Mouse (Mus musculus): ENCODE data around the gene Pygo2. TPM values are rescaled to one million over a fixed set of nuclear protein-coding genes. Genes with fewer than 3 reads are reported as not detected.
A peak's percentile ranks its signal among the peaks of the same experiment; 100 is the strongest.

The Pygo2 gene
- polyA plus RNA-seq, 1 experiment from 2014 or later, result 5.9 TPM

GRCm38 (mm10) chr3:89409701-89410100, 20.3 kb upstream of the Pygo2 start:
- peaks cover 31% of the 10 kb centered on the region for H3K36me3 ChIP-seq (replicated peaks; ENCODE audit: insufficient read depth, low read length)
- peak overlapping the region; percentile 66 for H3K27ac ChIP-seq (ENCODE audit: low read depth)
- no peak overlapping the region for H3K9ac ChIP-seq (replicated peaks)
- WGBS (ENCODE audit: insufficient replicate concordance), result 75% methylated on average over 3 of the region's 3 CpGs
- H3K4me2 ChIP-seq (ENCODE audit: low read depth, low read length), result peak overlapping the region; percentile 26; the same call in 1 of the 2 replicates
- peaks cover 18% of the 10 kb centered on the region for H3K4me1 ChIP-seq (ENCODE audit: insufficient read depth)
- no peaks in the 10 kb centered on the region for H3K9me3 ChIP-seq (ENCODE audit: low read length)
- no peak for DNase-seq
- TF ChIP-seq CTCF (IDR thresholded peaks at IDR 0.05; ENCODE audit: low read depth) (no peak), EP300 (IDR thresholded peaks at IDR 0.05; ENCODE audit: low read depth) (no peak)
- no peaks in the 10 kb centered on the region for H3K27me3 ChIP-seq (ENCODE audit: insufficient read depth, low read length)
- no peak overlapping the region for H3K4me3 ChIP-seq (ENCODE audit: low read depth, low read length)
- peak; percentile 8; the same call in 1 of the 2 replicates for ATAC-seq

GRCm38 (mm10) chr3:89410864-89411263, 19.1 kb upstream of the Pygo2 start:
- Histone ChIP-seq H3K4me2 (ENCODE audit: low read depth, low read length) (peak overlapping the region; percentile 67), H3K4me3 (ENCODE audit: low read depth, low read length) (peak overlapping the region; percentile 63), H3K9ac (replicated peaks) (peak overlapping the region; percentile 46), H3K36me3 (replicated peaks; ENCODE audit: insufficient read depth, low read length) (peaks cover 30% of the 10 kb centered on the region), H3K9me3 (ENCODE audit: low read length) (no peaks in the 10 kb centered on the region), H3K4me1 (ENCODE audit: insufficient read depth) (peaks cover 18% of the 10 kb centered on the region), H3K27ac (ENCODE audit: low read depth) (peak overlapping the region; percentile 42), H3K27me3 (ENCODE audit: insufficient read depth, low read length) (no peaks in the 10 kb centered on the region)
- no peak for DNase-seq
- no peak for ATAC-seq
- TF ChIP-seq CTCF (IDR thresholded peaks at IDR 0.05; ENCODE audit: low read depth), result no peak
- TF ChIP-seq EP300 (IDR thresholded peaks at IDR 0.05; ENCODE audit: low read depth), result no peak
- WGBS (ENCODE audit: insufficient replicate concordance), result 69% methylated on average over 10 of the region's 10 CpGs

- ATAC-seq, result peak; percentile 98
- peak within 1 kb of the TSS; percentile 67 for H3K4me2 ChIP-seq (ENCODE audit: low read depth, low read length)
- H3K4me1 ChIP-seq (ENCODE audit: insufficient read depth), result peaks cover 20% of the 10 kb centered on the region
- no peak for TF ChIP-seq CTCF (IDR thresholded peaks at IDR 0.05; ENCODE audit: low read depth)
- peak; percentile 89 for TF ChIP-seq EP300 (IDR thresholded peaks at IDR 0.05; ENCODE audit: low read depth)
- peaks cover 36% of the 10 kb centered on the region for H3K36me3 ChIP-seq (replicated peaks; ENCODE audit: insufficient read depth, low read length)
- H3K4me3 ChIP-seq (ENCODE audit: low read depth, low read length), result peak within 1 kb of the TSS; percentile 63
- 3% methylated on average over 28 of the region's 28 CpGs for WGBS (ENCODE audit: insufficient replicate concordance)
- H3K27ac ChIP-seq (ENCODE audit: low read depth), result peak within 1 kb of the TSS; percentile 70
- peak within 1 kb of the TSS; percentile 46 for H3K9ac ChIP-seq (replicated peaks)
- DNase-seq, result peak; percentile 96
- H3K27me3 ChIP-seq (ENCODE audit: insufficient read depth, low read length), result no peaks in the 10 kb centered on the region
- no peaks in the 10 kb centered on the region for H3K9me3 ChIP-seq (ENCODE audit: low read length)
Measured at GRCm38 (mm10) chr3:89411490-89412393, 18.3 kb upstream of the Pygo2 start, which contains the start of gene Flad1. Gene Flad1, minus strand, starts transcription at chr3:89411870.

- Histone ChIP-seq H3K27me3 (ENCODE audit: insufficient read depth, low read length) (no peaks in the 10 kb centered on the region), H3K4me3 (ENCODE audit: low read depth, low read length) (no peak overlapping the region), H3K4me2 (ENCODE audit: low read depth, low read length) (peak overlapping the region; percentile 96; the same call in 1 of the 2 replicates), H3K4me1 (ENCODE audit: insufficient read depth) (peaks cover 28% of the 10 kb centered on the region), H3K36me3 (replicated peaks; ENCODE audit: insufficient read depth, low read length) (peaks cover 27% of the 10 kb centered on the region), H3K9ac (replicated peaks) (no peak overlapping the region), H3K9me3 (ENCODE audit: low read length) (no peaks in the 10 kb centered on the region), H3K27ac (ENCODE audit: low read depth) (no peak overlapping the region)
- ATAC-seq (no peak), DNase-seq (no peak)
- WGBS (ENCODE audit: insufficient replicate concordance), result 97% methylated on average over 8 of the region's 8 CpGs
- no peak for TF ChIP-seq EP300 (IDR thresholded peaks at IDR 0.05; ENCODE audit: low read depth)
- no peak for TF ChIP-seq CTCF (IDR thresholded peaks at IDR 0.05; ENCODE audit: low read depth)
Measured at GRCm38 (mm10) chr3:89416158-89416557, 13.9 kb upstream of the Pygo2 start.

GRCm38 (mm10) chr3:89417131-89417530, 12.9 kb upstream of the Pygo2 start:
- H3K4me3 ChIP-seq (ENCODE audit: low read depth, low read length), result peak overlapping the region; percentile 67
- H3K4me1 ChIP-seq (ENCODE audit: insufficient read depth), result peaks cover 35% of the 10 kb centered on the region
- no peaks in the 10 kb centered on the region for H3K9me3 ChIP-seq (ENCODE audit: low read length)
- ATAC-seq, result no peak
- H3K36me3 ChIP-seq (replicated peaks; ENCODE audit: insufficient read depth, low read length), result peaks cover 27% of the 10 kb centered on the region
- TF ChIP-seq EP300 (IDR thresholded peaks at IDR 0.05; ENCODE audit: low read depth), result no peak
- no peak for TF ChIP-seq CTCF (IDR thresholded peaks at IDR 0.05; ENCODE audit: low read depth)
- no peaks in the 10 kb centered on the region for H3K27me3 ChIP-seq (ENCODE audit: insufficient read depth, low read length)
- peak overlapping the region; percentile 96 for H3K4me2 ChIP-seq (ENCODE audit: low read depth, low read length)
- no peak for DNase-seq
- H3K9ac ChIP-seq (replicated peaks), result peak overlapping the region; percentile 73
- peak overlapping the region; percentile 97; the same call in 1 of the 2 replicates for H3K27ac ChIP-seq (ENCODE audit: low read depth)
- WGBS (ENCODE audit: insufficient replicate concordance), result 16% methylated on average over 2 of the region's 2 CpGs

GRCm38 (mm10) chr3:89417840-89418169, 12.2 kb upstream of the Pygo2 start:
- Histone ChIP-seq H3K4me1 (ENCODE audit: insufficient read depth) (peaks cover 39% of the 10 kb centered on the region), H3K36me3 (replicated peaks; ENCODE audit: insufficient read depth, low read length) (peaks cover 27% of the 10 kb centered on the region), H3K27me3 (ENCODE audit: insufficient read depth, low read length) (no peaks in the 10 kb centered on the region), H3K4me3 (ENCODE audit: low read depth, low read length) (peak overlapping the region; percentile 67), H3K9ac (replicated peaks) (peak overlapping the region; percentile 73), H3K27ac (ENCODE audit: low read depth) (peak overlapping the region; percentile 97), H3K4me2 (ENCODE audit: low read depth, low read length) (peak overlapping the region; percentile 96), H3K9me3 (ENCODE audit: low read length) (no peaks in the 10 kb centered on the region)
- TF ChIP-seq CTCF (IDR thresholded peaks at IDR 0.05; ENCODE audit: low read depth), result no peak
- 0 out of 2 replicates have a peak, but pooled peaks have one; percentile 3 for TF ChIP-seq EP300 (IDR thresholded peaks at IDR 0.05; ENCODE audit: low read depth)
- DNase-seq (no peak), ATAC-seq (peak; percentile 11)
- under 1% methylated on average over 20 of the region's 20 CpGs for WGBS (ENCODE audit: insufficient replicate concordance)
